Mouse (Mus musculus) liver, adult 2 months (tissue): Measurements from ENCODE around the gene Chek1.

Experiments
- CTCF ChIP-seq: fragments of 200-500 bp; IDR thresholded peaks from 2 replicates; pipeline ENCODE4 v1.5.1; 2011; ENCODE audit warnings: low read depth, low read length, control low read depth
- POLR2A ChIP-seq: fragments of 200-500 bp; IDR thresholded peaks from 2 replicates; pipeline ENCODE4 v1.6.1; 2011; ENCODE audit warnings: low read length, control low read depth; ENCODE audit not compliant: insufficient read depth; ENCODE audit errors: extremely low read depth

- TF ChIP-seq POLR2A (no peak), CTCF (no peak)
Measured at GRCm38 (mm10) chr9:36726131-36727033, 483 bp downstream of the Chek1 start.
